9 mouse cellular contexts compared by ENCODE assay signal in genomic region chr6:51078353-51078966, GRCm38 (mm10).
DNase-seq lines count a peak whose midpoint lies in the region; ATAC-seq and TF ChIP-seq lines count a peak whose summit lies in the region.
"Had no signal": no experiment of that assay in that cellular context is flagged by ENCODE, and none has a peak within 500 bp of the region (broad histone marks: within the 10 kb centered on the region; RNA-seq: fewer than 3 reads in every experiment).

No protein-coding gene starts in this region.

- no peak for TF ChIP-seq POLR2A in limb, embryonic 14.5 days (IDR thresholded peaks at IDR 0.05; ENCODE audit: borderline replicate concordance, extremely low read depth, insufficient read depth, insufficient read length)

- H3K4me3 ChIP-seq in embryonic facial prominence, embryonic 10.5 days: no peak overlapping the region
- H3K4me3 ChIP-seq in heart, embryonic 12.5 days: no peak overlapping the region
- no peak overlapping the region for H3K4me3 ChIP-seq in limb, embryonic 14.5 days (replicated peaks; ENCODE audit: low read length)
- H3K4me3 ChIP-seq: myocyte had no signal

- peak overlapping the region; percentile 89 for H3K27ac ChIP-seq in embryonic facial prominence, embryonic 10.5 days (replicated peaks)
- H3K27ac ChIP-seq in heart, embryonic 12.5 days (ENCODE audit: poor library complexity, severe bottlenecking): no peak overlapping the region
- H3K27ac ChIP-seq in limb, embryonic 14.5 days (replicated peaks; ENCODE audit: low read depth, low read length): peak overlapping the region; percentile 76; the same call in 1 of the 2 replicates

- H3K36me3 ChIP-seq in embryonic facial prominence, embryonic 10.5 days (replicated peaks): no peaks in the 10 kb centered on the region
- H3K36me3 ChIP-seq in heart, embryonic 12.5 days: no peaks in the 10 kb centered on the region
- H3K36me3 ChIP-seq in limb, embryonic 14.5 days (ENCODE audit: control insufficient read depth, insufficient read depth, low read length): no peaks in the 10 kb centered on the region

- no peaks in the 10 kb centered on the region for H3K27me3 ChIP-seq in embryonic facial prominence, embryonic 10.5 days (replicated peaks; ENCODE audit: low read depth, poor library complexity, severe bottlenecking)
- H3K27me3 ChIP-seq in heart, embryonic 12.5 days (replicated peaks): no peaks in the 10 kb centered on the region
- H3K27me3 ChIP-seq in limb, embryonic 14.5 days (ENCODE audit: control insufficient read depth, insufficient read depth, low read length): no peaks in the 10 kb centered on the region

- H3K4me1 ChIP-seq in embryonic facial prominence, embryonic 10.5 days: peaks cover 49% of the 10 kb centered on the region
- peaks cover 25% of the 10 kb centered on the region for H3K4me1 ChIP-seq in heart, embryonic 12.5 days (replicated peaks)
- peaks cover 34% of the 10 kb centered on the region for H3K4me1 ChIP-seq in limb, embryonic 14.5 days (ENCODE audit: control insufficient read depth, insufficient read depth, low read length)

- peak overlapping the region; percentile 6; the same call in 1 of the 2 replicates for H3K4me2 ChIP-seq in heart, embryonic 12.5 days
- H3K4me2 ChIP-seq in limb, embryonic 14.5 days (replicated peaks; ENCODE audit: low read depth, low read length, severe bottlenecking): no peak overlapping the region

- ATAC-seq in heart, embryonic 12.5 days (ENCODE audit: insufficient number of reproducible peaks, low FRiP score): no peak
- ATAC-seq in limb, embryonic 14.5 days (ENCODE audit: low FRiP score, low read depth): no peak

- 76% methylated on average over 11 of the region's 11 CpGs for WGBS in embryonic facial prominence, embryonic 10.5 days
- WGBS in heart, embryonic 12.5 days: 69% methylated on average over 11 of the region's 11 CpGs
- 62% methylated on average over 11 of the region's 11 CpGs for WGBS in limb, embryonic 14.5 days

- DNase-seq in R1 (ENCODE audit: low read depth, low spot score): peak; percentile 5
- no peak for DNase-seq in embryonic facial prominence, embryonic 10.5 days (ENCODE audit: low spot score)
- no peak for DNase-seq in limb, embryonic 14.5 days (ENCODE audit: low spot score)
- no peak for DNase-seq in layer of hippocampus, postnatal 36 days
- no peak for DNase-seq in B cell, adult 2 months
- no peak for DNase-seq in layer of hippocampus, adult 8-10 months (ENCODE audit: low spot score in 2 of 2)
- DNase-seq: kidney, adult 2 months had no signal

- no peak overlapping the region for H3K9ac ChIP-seq in heart, embryonic 12.5 days
- H3K9ac ChIP-seq in limb, embryonic 14.5 days (ENCODE audit: low read depth, low read length, severe bottlenecking): no peak overlapping the region

- H3K9me3 ChIP-seq in embryonic facial prominence, embryonic 10.5 days: no peaks in the 10 kb centered on the region
- H3K9me3 ChIP-seq in heart, embryonic 12.5 days (replicated peaks): no peaks in the 10 kb centered on the region
- H3K9me3 ChIP-seq in limb, embryonic 14.5 days (ENCODE audit: control insufficient read depth, low read length): no peaks in the 10 kb centered on the region
